Mouse (Mus musculus) ES-Bruce4 (cell line): ENCODE results near the gene Cfap45.
A peak's percentile ranks its signal among the peaks of the same experiment; 100 is the strongest.

Experiments
- CTCF ChIP-seq: IDR thresholded peaks from one replicate; pipeline ENCODE4 v1.8.1; 2011; ENCODE audit warnings: low read depth, low read length
- EP300 ChIP-seq: IDR thresholded peaks from 2 replicates; pipeline ENCODE4 v1.6.1; 2011; ENCODE audit warnings: low read depth, low read length; ENCODE audit not compliant: insufficient read depth
- POLR2A ChIP-seq: IDR thresholded peaks from one replicate; pipeline ENCODE4 v1.8.1; 2011; ENCODE audit warnings: low read length; ENCODE audit not compliant: insufficient read depth

DNA sequence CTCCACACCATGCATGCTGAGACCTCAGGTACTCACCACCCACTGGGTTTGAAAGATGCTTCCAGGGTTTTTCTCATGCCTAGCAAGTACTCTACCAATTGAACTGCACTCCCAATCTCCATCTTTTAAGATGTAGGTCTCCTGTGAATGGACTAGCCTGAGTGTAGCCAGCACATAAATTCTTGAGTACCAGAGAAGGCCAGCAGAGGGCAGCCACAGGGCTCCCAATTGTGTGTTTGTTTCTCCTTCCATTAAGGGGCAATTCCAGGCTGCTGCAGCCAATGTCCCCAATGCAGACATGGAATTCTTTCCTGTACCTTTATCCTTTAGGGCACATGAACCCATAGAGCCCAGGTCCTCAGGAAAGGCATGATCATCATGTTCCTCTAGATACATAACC, 73.9 kb downstream of the Cfap45 start:
- TF ChIP-seq EP300, result no peak
- no peak for TF ChIP-seq POLR2A
- peak; percentile 55 for TF ChIP-seq CTCF
